Mouse (Mus musculus): Measurements from ENCODE around the gene Tekt5.

- no peak for TF ChIP-seq POLR2A (IDR thresholded peaks at IDR 0.05; ENCODE audit: extremely low read depth, insufficient read depth, low read length)
- no peak for TF ChIP-seq CTCF (IDR thresholded peaks at IDR 0.05; ENCODE audit: extremely low read depth, insufficient read depth, low read length)
Observed at GRCm38 (mm10) chr16:10358010-10358934, 37.0 kb downstream of the Tekt5 start.

Data from cortical plate, adult 2 months (tissue).